Mouse (Mus musculus): Measurements from ENCODE around the gene Ntn1. TPM values are rescaled to one million over a fixed set of nuclear protein-coding genes. Genes with fewer than 3 reads are reported as not detected.

Gene Ntn1
- total RNA-seq, 1 experiment from 2014 or later, result not detected

DNA sequence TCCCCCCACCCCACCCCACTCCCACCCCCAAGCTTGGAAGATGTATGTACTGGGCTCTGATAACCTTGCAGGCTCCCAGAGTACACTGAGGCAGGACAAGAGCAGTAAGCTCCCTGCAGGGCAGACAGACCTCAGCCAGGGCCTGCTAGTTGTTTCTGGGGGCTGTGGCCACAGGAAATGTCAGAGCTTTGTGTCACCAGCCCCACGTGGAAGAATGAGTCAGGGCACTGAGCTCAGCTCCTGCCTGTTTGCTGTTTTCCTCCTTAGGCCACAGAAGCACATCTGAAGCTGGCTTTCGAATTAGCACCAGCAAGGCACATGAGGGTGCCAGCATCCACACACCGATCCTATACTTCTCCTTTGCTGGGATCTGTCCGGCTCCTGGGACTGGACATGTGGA is 86.8 kb downstream of the Ntn1 start:
- ATAC-seq (replicated peaks in 1 of 2; ENCODE audit: insufficient read depth in 1 of 2, low FRiP score in 2 of 2, low TSS enrichment in 1 of 2, low read depth in 1 of 2, poor library complexity in 2 of 2, severe bottlenecking in 2 of 2), result peak; percentile 49 to 58; a peak in 2 of 4 replicates

GRCm38 (mm10) chr11:68313065-68313464 is 87.6 kb downstream of the Ntn1 start:
- no peak for ATAC-seq (replicated peaks in 1 of 2; ENCODE audit: insufficient read depth in 1 of 2, low FRiP score in 2 of 2, low TSS enrichment in 1 of 2, low read depth in 1 of 2, poor library complexity in 2 of 2, severe bottlenecking in 2 of 2)

DNA sequence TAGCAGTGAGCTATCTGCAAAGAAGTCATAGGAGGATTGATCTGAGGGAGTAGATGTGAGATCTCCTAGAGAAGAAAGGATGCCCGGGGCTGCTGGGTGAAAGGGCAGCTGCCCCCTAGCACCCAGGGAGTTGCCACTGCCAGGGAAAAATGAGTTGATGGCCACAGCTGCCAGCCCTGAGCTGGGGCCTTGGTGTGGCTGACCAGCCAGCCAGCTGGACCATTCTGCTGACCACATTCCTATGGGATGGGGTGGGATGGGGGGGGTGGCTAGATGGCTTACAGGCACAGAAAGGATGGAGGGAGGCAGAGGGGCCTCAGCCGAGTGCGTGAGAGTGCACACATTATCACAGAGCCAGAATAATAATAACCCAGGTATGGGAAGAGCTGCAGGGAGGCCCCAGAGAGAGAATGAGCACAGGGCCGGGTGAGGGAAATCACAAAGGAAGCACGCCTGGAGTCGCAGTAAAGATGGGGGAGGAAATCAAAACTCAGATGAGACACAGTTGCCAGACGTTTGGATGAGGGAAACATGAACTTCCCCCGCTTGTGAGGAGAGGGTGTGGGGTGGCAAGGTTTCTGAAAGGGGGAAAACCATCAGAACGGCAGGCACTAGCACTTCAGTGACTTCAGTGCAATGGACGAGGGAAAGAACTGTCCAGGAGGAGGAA is 91.6 kb downstream of the Ntn1 start:
- no peak for ATAC-seq (replicated peaks in 1 of 2; ENCODE audit: insufficient read depth in 1 of 2, low FRiP score in 2 of 2, low TSS enrichment in 1 of 2, low read depth in 1 of 2, poor library complexity in 2 of 2, severe bottlenecking in 2 of 2)

- ATAC-seq (replicated peaks in 1 of 2; ENCODE audit: insufficient read depth in 1 of 2, low FRiP score in 2 of 2, low TSS enrichment in 1 of 2, low read depth in 1 of 2, poor library complexity in 2 of 2, severe bottlenecking in 2 of 2), result no peak
Measured at GRCm38 (mm10) chr11:68305997-68306396, 94.6 kb downstream of the Ntn1 start.

DNA sequence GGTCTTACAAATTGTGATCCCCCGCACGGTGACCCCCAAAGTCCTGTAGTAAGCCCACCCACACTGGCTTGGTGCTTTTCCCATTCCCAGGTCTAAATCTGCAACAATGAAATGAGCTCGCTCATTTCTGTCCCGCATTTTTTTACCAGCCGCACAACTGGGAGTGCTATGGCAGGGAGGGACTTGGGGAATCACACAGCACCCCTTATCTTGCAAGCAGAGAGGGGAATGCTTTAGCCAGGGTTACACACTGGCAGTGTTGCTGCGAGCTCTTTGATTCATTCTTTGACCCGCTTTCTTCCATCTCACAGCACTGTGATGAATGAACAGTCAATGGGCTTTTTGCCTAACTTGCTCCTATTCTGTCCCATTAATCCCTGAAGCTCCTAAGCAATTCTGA is 98.3 kb downstream of the Ntn1 start:
- no peak for ATAC-seq (replicated peaks in 1 of 2; ENCODE audit: insufficient read depth in 1 of 2, low FRiP score in 2 of 2, low TSS enrichment in 1 of 2, low read depth in 1 of 2, poor library complexity in 2 of 2, severe bottlenecking in 2 of 2)

GRCm38 (mm10) chr11:68301660-68302059 is 99.0 kb downstream of the Ntn1 start:
- no peak for ATAC-seq (replicated peaks in 1 of 2; ENCODE audit: insufficient read depth in 1 of 2, low FRiP score in 2 of 2, low TSS enrichment in 1 of 2, low read depth in 1 of 2, poor library complexity in 2 of 2, severe bottlenecking in 2 of 2)

DNA sequence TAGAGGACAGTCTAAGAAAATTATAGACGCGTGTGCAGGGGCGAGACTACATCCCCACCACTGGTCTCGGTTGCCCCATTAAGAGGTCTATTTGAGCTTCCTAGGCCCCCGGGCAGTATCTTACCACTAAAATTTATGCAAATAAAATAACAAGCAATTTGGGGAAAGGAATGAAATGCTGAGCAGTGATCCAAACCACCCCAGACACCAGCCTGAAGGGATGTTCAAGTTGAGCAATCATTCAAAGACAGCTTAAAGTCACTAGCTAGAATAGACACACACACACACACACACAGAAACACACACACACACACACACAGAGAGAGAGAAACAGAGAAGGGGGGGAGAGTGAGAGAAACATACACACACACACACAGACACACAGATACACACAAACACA is 105.1 kb downstream of the Ntn1 start:
- no peak for ATAC-seq (replicated peaks in 1 of 2; ENCODE audit: insufficient read depth in 1 of 2, low FRiP score in 2 of 2, low TSS enrichment in 1 of 2, low read depth in 1 of 2, poor library complexity in 2 of 2, severe bottlenecking in 2 of 2)

- ATAC-seq (replicated peaks in 1 of 2; ENCODE audit: insufficient read depth in 1 of 2, low FRiP score in 2 of 2, low TSS enrichment in 1 of 2, low read depth in 1 of 2, poor library complexity in 2 of 2, severe bottlenecking in 2 of 2), result no peak
Measured at GRCm38 (mm10) chr11:68290631-68291030, 110.0 kb downstream of the Ntn1 start.

GRCm38 (mm10) chr11:68287331-68287730 is 113.3 kb downstream of the Ntn1 start:
- ATAC-seq (replicated peaks in 1 of 2; ENCODE audit: insufficient read depth in 1 of 2, low FRiP score in 2 of 2, low TSS enrichment in 1 of 2, low read depth in 1 of 2, poor library complexity in 2 of 2, severe bottlenecking in 2 of 2), result no peak

GRCm38 (mm10) chr11:68286142-68286808 is 114.3 kb downstream of the Ntn1 start:
- ATAC-seq (replicated peaks in 1 of 2; ENCODE audit: insufficient read depth in 1 of 2, low FRiP score in 2 of 2, low TSS enrichment in 1 of 2, low read depth in 1 of 2, poor library complexity in 2 of 2, severe bottlenecking in 2 of 2), result no peak

GRCm38 (mm10) chr11:68285754-68286141 is 114.9 kb downstream of the Ntn1 start:
- ATAC-seq (replicated peaks in 1 of 2; ENCODE audit: insufficient read depth in 1 of 2, low FRiP score in 2 of 2, low TSS enrichment in 1 of 2, low read depth in 1 of 2, poor library complexity in 2 of 2, severe bottlenecking in 2 of 2), result no peak

DNA sequence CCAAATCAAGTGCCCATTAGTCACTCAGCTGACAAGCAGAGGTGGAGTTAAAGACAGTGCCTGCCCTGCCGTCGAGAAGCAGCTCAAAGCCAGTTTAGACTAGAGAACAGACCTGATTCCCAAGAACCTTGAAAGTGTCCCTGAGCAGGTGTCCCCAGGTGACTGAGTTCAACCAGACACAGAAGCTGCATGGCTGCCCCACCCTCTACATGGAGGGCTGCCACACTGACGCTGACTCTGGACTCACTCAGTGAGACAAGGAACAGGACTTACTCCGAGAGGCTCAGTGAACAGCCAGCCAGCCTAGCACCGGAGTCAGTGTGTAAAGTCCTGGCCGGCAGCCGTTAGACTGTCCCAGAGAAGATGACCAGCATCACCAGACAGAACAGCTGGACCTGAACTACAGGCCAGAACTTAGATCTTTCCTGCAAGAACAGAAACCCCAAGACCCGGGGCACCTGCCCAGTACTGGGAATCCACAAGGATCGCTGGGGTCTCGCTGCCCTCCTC is 120.6 kb downstream of the Ntn1 start:
- ATAC-seq (replicated peaks in 1 of 2; ENCODE audit: insufficient read depth in 1 of 2, low FRiP score in 2 of 2, low TSS enrichment in 1 of 2, low read depth in 1 of 2, poor library complexity in 2 of 2, severe bottlenecking in 2 of 2), result no peak

- no peak for ATAC-seq (replicated peaks in 1 of 2; ENCODE audit: insufficient read depth in 1 of 2, low FRiP score in 2 of 2, low TSS enrichment in 1 of 2, low read depth in 1 of 2, poor library complexity in 2 of 2, severe bottlenecking in 2 of 2)
Measured at GRCm38 (mm10) chr11:68276945-68277344, 123.7 kb downstream of the Ntn1 start.

DNA sequence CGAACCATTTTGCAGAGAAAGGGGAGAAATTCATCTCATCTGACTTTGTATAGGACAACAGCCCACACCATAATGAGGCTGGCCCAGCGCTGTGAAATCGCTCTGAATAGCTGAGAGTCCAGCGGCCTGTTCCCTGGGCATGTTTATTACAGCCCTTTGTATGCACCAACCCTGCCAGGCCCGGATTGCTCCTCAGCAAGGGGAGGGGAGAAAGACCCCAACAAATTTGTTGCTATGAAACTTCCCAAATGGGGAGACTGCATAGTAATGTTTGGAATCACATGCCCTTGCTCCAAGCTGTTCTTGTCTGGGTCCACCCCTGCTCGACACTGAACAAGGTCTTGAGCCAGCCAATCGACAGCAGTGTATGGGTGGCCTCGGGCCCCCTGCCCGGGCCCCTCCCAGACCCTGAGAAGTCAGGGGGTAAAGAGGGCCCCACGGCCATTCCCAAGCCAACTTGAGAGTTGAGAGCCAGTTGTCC is 126.3 kb downstream of the Ntn1 start:
- ATAC-seq (replicated peaks in 1 of 2; ENCODE audit: insufficient read depth in 1 of 2, low FRiP score in 2 of 2, low TSS enrichment in 1 of 2, low read depth in 1 of 2, poor library complexity in 2 of 2, severe bottlenecking in 2 of 2), result no peak

DNA sequence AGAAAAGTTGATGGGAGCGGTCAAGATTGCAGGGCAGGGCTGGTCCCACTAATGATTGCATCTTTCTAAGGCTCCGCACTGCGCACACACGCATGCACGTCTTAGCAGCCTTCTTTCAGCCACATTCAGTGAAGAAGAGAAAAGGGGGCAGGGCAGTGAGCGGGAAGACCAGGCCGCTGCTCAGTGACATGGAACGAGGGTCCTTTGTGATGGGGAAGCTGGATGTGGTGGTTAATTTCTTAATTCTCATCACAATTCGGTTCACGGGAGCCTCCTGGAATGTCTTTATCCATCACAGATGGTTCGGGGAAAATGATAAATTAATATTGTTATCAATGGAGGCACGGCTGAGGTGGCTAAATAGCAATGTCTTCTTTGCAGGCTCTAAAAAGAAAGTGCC is 126.8 kb downstream of the Ntn1 start:
- no peak for ATAC-seq (replicated peaks in 1 of 2; ENCODE audit: insufficient read depth in 1 of 2, low FRiP score in 2 of 2, low TSS enrichment in 1 of 2, low read depth in 1 of 2, poor library complexity in 2 of 2, severe bottlenecking in 2 of 2)

GRCm38 (mm10) chr11:68270730-68271467 is 129.7 kb downstream of the Ntn1 start:
- peak in 1 of 2 experiments; percentile 32; a peak in 1 of 4 replicates for ATAC-seq (replicated peaks in 1 of 2; ENCODE audit: insufficient read depth in 1 of 2, low FRiP score in 2 of 2, low TSS enrichment in 1 of 2, low read depth in 1 of 2, poor library complexity in 2 of 2, severe bottlenecking in 2 of 2)

DNA sequence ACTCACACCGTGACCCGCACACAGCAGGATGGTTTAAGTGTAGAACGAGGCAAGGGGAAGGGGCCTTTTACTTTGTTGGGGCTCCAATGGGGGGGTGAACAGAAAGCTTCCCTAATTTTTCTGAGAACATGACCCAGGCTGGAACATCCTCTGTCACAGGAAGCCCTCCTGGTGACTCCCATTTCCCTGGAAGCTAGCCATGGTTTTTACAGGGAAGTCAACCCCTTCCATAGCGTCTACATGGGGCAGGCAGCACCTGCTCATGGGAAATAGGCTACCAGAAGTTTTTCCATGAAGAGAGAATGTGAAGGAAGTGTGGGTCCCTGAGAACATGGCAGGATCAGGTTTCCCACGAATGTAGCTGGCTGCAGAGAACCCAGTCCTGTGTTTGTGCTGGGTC is 136.3 kb downstream of the Ntn1 start:
- no peak for ATAC-seq (replicated peaks in 1 of 2; ENCODE audit: insufficient read depth in 1 of 2, low FRiP score in 2 of 2, low TSS enrichment in 1 of 2, low read depth in 1 of 2, poor library complexity in 2 of 2, severe bottlenecking in 2 of 2)

DNA sequence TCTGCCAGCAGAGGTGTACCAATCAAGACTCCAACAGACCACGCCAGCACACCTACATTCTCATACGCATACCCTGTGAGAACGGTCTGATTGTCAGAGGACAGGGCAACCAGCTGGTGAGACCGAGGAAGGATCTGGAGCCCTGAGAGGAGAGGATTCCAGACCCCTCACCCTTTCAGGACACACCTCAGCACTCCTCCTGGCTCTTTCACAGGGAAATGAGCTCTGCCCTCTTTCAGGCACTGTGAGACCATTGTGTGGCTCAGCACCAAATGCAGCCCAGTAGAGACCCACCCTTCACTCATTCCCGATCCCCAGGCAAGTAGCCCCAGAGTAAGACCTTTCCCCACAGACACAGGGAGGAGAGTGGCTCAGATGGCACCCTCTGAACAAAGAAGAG is 137.5 kb downstream of the Ntn1 start:
- ATAC-seq (replicated peaks in 1 of 2; ENCODE audit: insufficient read depth in 1 of 2, low FRiP score in 2 of 2, low TSS enrichment in 1 of 2, low read depth in 1 of 2, poor library complexity in 2 of 2, severe bottlenecking in 2 of 2), result no peak
